Mouse (Mus musculus): ENCODE measurements around the gene Cib4. TPM values are rescaled to one million over a fixed set of nuclear protein-coding genes. Genes with fewer than 3 reads are reported as not detected.

The Cib4 gene
- polyA plus RNA-seq, 1 experiment, result not detected

GRCm38 (mm10) chr5:30496821-30497220 lies 48.8 kb downstream of the Cib4 start:
- TF ChIP-seq POLR2A (IDR thresholded peaks at IDR 0.05; ENCODE audit: extremely low read depth, insufficient read depth, low read length) (no peak), CTCF (IDR thresholded peaks at IDR 0.05; ENCODE audit: extremely low read depth, insufficient read depth, low read length) (no peak)
- H3K4me3 ChIP-seq (ENCODE audit: insufficient read depth, low read length), result no peak overlapping the region
- H3K27ac ChIP-seq (ENCODE audit: insufficient read depth, low read length), result no peak overlapping the region
- H3K4me1 ChIP-seq (ENCODE audit: control insufficient read depth, insufficient read depth, low read length), result no peaks in the 10 kb centered on the region

- H3K27ac ChIP-seq (ENCODE audit: insufficient read depth, low read length), result no peak overlapping the region
- H3K4me1 ChIP-seq (ENCODE audit: control insufficient read depth, insufficient read depth, low read length), result no peaks in the 10 kb centered on the region
- H3K4me3 ChIP-seq (ENCODE audit: insufficient read depth, low read length), result no peak overlapping the region
- TF ChIP-seq CTCF (IDR thresholded peaks at IDR 0.05; ENCODE audit: extremely low read depth, insufficient read depth, low read length), result no peak
- no peak for TF ChIP-seq POLR2A (IDR thresholded peaks at IDR 0.05; ENCODE audit: extremely low read depth, insufficient read depth, low read length)
Measured at GRCm38 (mm10) chr5:30495288-30495687, 50.3 kb downstream of the Cib4 start.

GRCm38 (mm10) chr5:30494606-30495005 lies 51.0 kb downstream of the Cib4 start:
- Histone ChIP-seq H3K4me1 (ENCODE audit: control insufficient read depth, insufficient read depth, low read length) (no peaks in the 10 kb centered on the region), H3K27ac (ENCODE audit: insufficient read depth, low read length) (no peak overlapping the region), H3K4me3 (ENCODE audit: insufficient read depth, low read length) (no peak overlapping the region)
- TF ChIP-seq POLR2A (IDR thresholded peaks at IDR 0.05; ENCODE audit: extremely low read depth, insufficient read depth, low read length) (no peak), CTCF (IDR thresholded peaks at IDR 0.05; ENCODE audit: extremely low read depth, insufficient read depth, low read length) (no peak)

DNA sequence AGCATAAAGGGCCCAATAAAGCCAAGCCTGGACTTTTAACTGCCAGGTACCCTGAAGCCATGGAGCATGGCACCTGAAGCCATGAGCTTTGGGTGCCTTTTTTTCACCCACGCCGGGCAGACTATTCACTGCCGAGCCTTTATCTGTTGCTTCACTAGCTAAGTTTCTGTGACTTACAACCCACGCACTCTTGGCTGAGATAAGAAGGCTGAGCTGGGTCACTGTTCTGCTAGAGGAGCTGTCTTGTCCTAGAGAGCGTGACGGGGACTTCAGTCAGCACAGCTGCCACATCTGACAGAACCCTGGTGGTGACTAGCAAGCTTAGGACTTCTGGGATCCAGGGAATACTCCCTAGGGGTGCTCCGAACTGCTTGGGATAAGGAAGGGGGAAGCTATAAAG lies 51.9 kb downstream of the Cib4 start:
- Histone ChIP-seq H3K4me1 (ENCODE audit: control insufficient read depth, insufficient read depth, low read length) (no peaks in the 10 kb centered on the region), H3K4me3 (ENCODE audit: insufficient read depth, low read length) (no peak overlapping the region), H3K27ac (ENCODE audit: insufficient read depth, low read length) (no peak overlapping the region)
- no peak for TF ChIP-seq CTCF (IDR thresholded peaks at IDR 0.05; ENCODE audit: extremely low read depth, insufficient read depth, low read length)
- no peak for TF ChIP-seq POLR2A (IDR thresholded peaks at IDR 0.05; ENCODE audit: extremely low read depth, insufficient read depth, low read length)

- Histone ChIP-seq H3K4me1 (ENCODE audit: control insufficient read depth, insufficient read depth, low read length) (no peaks in the 10 kb centered on the region), H3K27ac (ENCODE audit: insufficient read depth, low read length) (no peak overlapping the region), H3K4me3 (ENCODE audit: insufficient read depth, low read length) (no peak overlapping the region)
- no peak for TF ChIP-seq POLR2A (IDR thresholded peaks at IDR 0.05; ENCODE audit: extremely low read depth, insufficient read depth, low read length)
- no peak for TF ChIP-seq CTCF (IDR thresholded peaks at IDR 0.05; ENCODE audit: extremely low read depth, insufficient read depth, low read length)
Measured at GRCm38 (mm10) chr5:30490845-30491244, 54.8 kb downstream of the Cib4 start.

DNA sequence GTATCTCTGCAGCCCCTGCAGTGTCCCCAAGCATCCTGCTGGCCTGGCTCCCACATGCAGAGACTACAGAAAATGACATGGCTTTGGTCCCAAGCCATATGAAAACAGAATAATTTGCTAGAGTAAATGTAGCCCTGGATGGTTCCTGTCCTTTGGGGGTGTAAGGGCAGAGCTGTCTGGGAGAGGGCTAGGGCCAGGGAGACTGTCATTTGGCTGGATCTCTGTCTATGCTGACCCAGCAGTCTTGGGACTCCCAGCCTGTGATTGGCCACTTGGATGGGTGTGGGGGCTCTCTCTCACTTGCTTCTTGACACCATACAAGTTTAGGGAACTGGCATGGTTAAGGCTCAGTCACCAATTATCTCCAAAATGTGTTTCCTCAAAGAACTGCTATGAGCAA lies 55.4 kb downstream of the Cib4 start:
- no peak overlapping the region for H3K27ac ChIP-seq (ENCODE audit: insufficient read depth, low read length)
- H3K4me1 ChIP-seq (ENCODE audit: control insufficient read depth, insufficient read depth, low read length), result no peaks in the 10 kb centered on the region
- no peak overlapping the region for H3K4me3 ChIP-seq (ENCODE audit: insufficient read depth, low read length)
- no peak for TF ChIP-seq CTCF (IDR thresholded peaks at IDR 0.05; ENCODE audit: extremely low read depth, insufficient read depth, low read length)
- TF ChIP-seq POLR2A (IDR thresholded peaks at IDR 0.05; ENCODE audit: extremely low read depth, insufficient read depth, low read length), result no peak

GRCm38 (mm10) chr5:30485136-30485535 lies 60.5 kb downstream of the Cib4 start:
- Histone ChIP-seq H3K4me1 (ENCODE audit: control insufficient read depth, insufficient read depth, low read length) (no peaks in the 10 kb centered on the region), H3K4me3 (ENCODE audit: insufficient read depth, low read length) (no peak overlapping the region), H3K27ac (ENCODE audit: insufficient read depth, low read length) (no peak overlapping the region)
- TF ChIP-seq CTCF (IDR thresholded peaks at IDR 0.05; ENCODE audit: extremely low read depth, insufficient read depth, low read length) (no peak), POLR2A (IDR thresholded peaks at IDR 0.05; ENCODE audit: extremely low read depth, insufficient read depth, low read length) (no peak)

GRCm38 (mm10) chr5:30484591-30484990 lies 61.0 kb downstream of the Cib4 start:
- Histone ChIP-seq H3K4me1 (ENCODE audit: control insufficient read depth, insufficient read depth, low read length) (no peaks in the 10 kb centered on the region), H3K4me3 (ENCODE audit: insufficient read depth, low read length) (no peak overlapping the region), H3K27ac (ENCODE audit: insufficient read depth, low read length) (no peak overlapping the region)
- TF ChIP-seq POLR2A (IDR thresholded peaks at IDR 0.05; ENCODE audit: extremely low read depth, insufficient read depth, low read length) (no peak), CTCF (IDR thresholded peaks at IDR 0.05; ENCODE audit: extremely low read depth, insufficient read depth, low read length) (no peak)

GRCm38 (mm10) chr5:30483533-30483932 lies 62.1 kb downstream of the Cib4 start:
- Histone ChIP-seq H3K27ac (ENCODE audit: insufficient read depth, low read length) (no peak overlapping the region), H3K4me3 (ENCODE audit: insufficient read depth, low read length) (no peak overlapping the region), H3K4me1 (ENCODE audit: control insufficient read depth, insufficient read depth, low read length) (no peaks in the 10 kb centered on the region)
- no peak for TF ChIP-seq CTCF (IDR thresholded peaks at IDR 0.05; ENCODE audit: extremely low read depth, insufficient read depth, low read length)
- TF ChIP-seq POLR2A (IDR thresholded peaks at IDR 0.05; ENCODE audit: extremely low read depth, insufficient read depth, low read length), result no peak

- Histone ChIP-seq H3K4me1 (ENCODE audit: control insufficient read depth, insufficient read depth, low read length) (no peaks in the 10 kb centered on the region), H3K27ac (ENCODE audit: insufficient read depth, low read length) (no peak overlapping the region), H3K4me3 (ENCODE audit: insufficient read depth, low read length) (no peak overlapping the region)
- TF ChIP-seq CTCF (IDR thresholded peaks at IDR 0.05; ENCODE audit: extremely low read depth, insufficient read depth, low read length) (peak; percentile 85), POLR2A (IDR thresholded peaks at IDR 0.05; ENCODE audit: extremely low read depth, insufficient read depth, low read length) (no peak)
Measured at GRCm38 (mm10) chr5:30482319-30482718, 63.3 kb downstream of the Cib4 start.
